Mouse (Mus musculus) layer of hippocampus, postnatal 10 days (tissue): Measurements from ENCODE around the gene Atp6v1e2. TPM values are rescaled to one million over a fixed set of nuclear protein-coding genes. Genes with fewer than 3 reads are reported as not detected.

ENCODE experiments used
- total RNA-seq, 2 experiments: library from RNA; stranded (reverse); gene quantifications; 2 replicates each; pipeline ENCODE4 v1.2.3; 2021

Atp6v1e2 gene
- total RNA-seq, 2 experiments from 2014 or later = 0.37 TPM; not detected in 1

Other genes starting within 250 kb of the Atp6v1e2 start
- gene Epas1, start 194.2 kb downstream of the Atp6v1e2 start, total RNA-seq = 10 to 100 TPM; 86.1 to 91.6 TPM
- gene Tmem247, start 30.5 kb downstream of the Atp6v1e2 start, total RNA-seq = not detected
- gene Rhoq, start 15.2 kb upstream of the Atp6v1e2 start, total RNA-seq = 10 to 100 TPM; 38.6 to 39.4 TPM
- 10 to 100 TPM; 15.7 to 20.1 TPM for gene Pigf, start 77.5 kb upstream of the Atp6v1e2 start, total RNA-seq
- 10 to 100 TPM; 53.9 to 59.0 TPM for gene Cript, start 77.7 kb upstream of the Atp6v1e2 start, total RNA-seq
- gene Socs5, start 159.8 kb upstream of the Atp6v1e2 start, total RNA-seq = 10 to 100 TPM; 55.9 to 64.7 TPM